Comparison of ENCODE assay signal across 22 mouse cellular contexts in the genomic region with DNA sequence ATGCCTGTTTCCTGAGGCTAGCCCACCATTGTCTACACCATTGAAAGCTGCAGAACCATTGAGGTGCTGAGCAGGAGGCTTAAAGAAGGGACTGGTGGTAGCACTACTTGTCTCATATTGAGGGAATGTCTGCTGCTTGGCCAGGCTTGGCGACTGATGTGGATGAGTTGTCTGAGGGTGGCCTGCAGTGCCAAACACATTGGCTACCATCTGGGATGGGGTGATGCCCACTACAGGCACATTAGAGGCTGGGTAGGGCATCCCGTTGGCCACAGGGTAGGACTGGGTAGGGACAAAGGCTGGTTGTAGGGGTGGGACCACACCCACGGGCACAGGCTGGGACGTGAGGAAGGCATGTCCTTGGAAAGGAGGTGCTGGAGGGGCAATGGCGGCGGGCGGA. TPM values are rescaled to one million over a fixed set of nuclear protein-coding genes. Genes with fewer than 3 reads are reported as not detected.
DNase-seq lines count a peak whose midpoint lies in the region; ATAC-seq and TF ChIP-seq lines count a peak whose summit lies in the region.
"Had no signal": no experiment of that assay in that cellular context is flagged by ENCODE, and none has a peak within 500 bp of the region (broad histone marks: within the 10 kb centered on the region; RNA-seq: fewer than 3 reads in every experiment).

No protein-coding gene starts in this region.

- H3K4me2 ChIP-seq in kidney, postnatal 0 days (ENCODE audit: low read length): no peak overlapping the region
- H3K4me2 ChIP-seq in midbrain, embryonic 11.5 days: no peak overlapping the region
- H3K4me2 ChIP-seq in midbrain, embryonic 13.5 days (replicated peaks): no peak overlapping the region
- H3K4me2 ChIP-seq: forebrain, embryonic 13.5 days; heart, embryonic 11.5 days; hindbrain, embryonic 13.5 days had no signal

- no peak overlapping the region for H3K4me3 ChIP-seq in kidney, postnatal 0 days (replicated peaks; ENCODE audit: low read depth, low read length)
- no peak overlapping the region for H3K4me3 ChIP-seq in midbrain, embryonic 11.5 days (ENCODE audit: low read depth, low read length)
- H3K4me3 ChIP-seq in midbrain, embryonic 13.5 days (replicated peaks): no peak overlapping the region
- H3K4me3 ChIP-seq: forebrain, embryonic 10.5 days; forebrain, embryonic 13.5 days; hindbrain, embryonic 10.5 days; hindbrain, embryonic 13.5 days had no signal

- H3K27ac ChIP-seq in kidney, postnatal 0 days: peak overlapping the region; percentile 54; the same call in 1 of the 2 replicates
- H3K27ac ChIP-seq in midbrain, embryonic 11.5 days (ENCODE audit: low read depth, low read length): no peak overlapping the region
- no peak overlapping the region for H3K27ac ChIP-seq in midbrain, embryonic 13.5 days
- H3K27ac ChIP-seq: forebrain, embryonic 10.5 days; forebrain, embryonic 13.5 days; hindbrain, embryonic 10.5 days; hindbrain, embryonic 13.5 days had no signal

- no peak overlapping the region for H3K9ac ChIP-seq in kidney, postnatal 0 days (ENCODE audit: low read depth, low read length)
- no peak overlapping the region for H3K9ac ChIP-seq in midbrain, embryonic 11.5 days (ENCODE audit: low read length)
- no peak overlapping the region for H3K9ac ChIP-seq in midbrain, embryonic 13.5 days (replicated peaks)
- H3K9ac ChIP-seq: forebrain, embryonic 13.5 days; hindbrain, embryonic 13.5 days had no signal

- intact Hi-C loops in heart, postnatal 36 days (cut with DNase I): no loop called here
- intact Hi-C loops in left cerebral cortex, postnatal 36 days (cut with DNase I): no loop called here

- H3K9me3 ChIP-seq in kidney, postnatal 0 days (replicated peaks; ENCODE audit: low read length): no peaks in the 10 kb centered on the region
- H3K9me3 ChIP-seq in midbrain, embryonic 11.5 days (ENCODE audit: control insufficient read depth, low read length): no peaks in the 10 kb centered on the region
- no peaks in the 10 kb centered on the region for H3K9me3 ChIP-seq in midbrain, embryonic 13.5 days
- H3K9me3 ChIP-seq: forebrain, embryonic 10.5 days; forebrain, embryonic 13.5 days; hindbrain, embryonic 10.5 days; hindbrain, embryonic 13.5 days had no signal

- H3K36me3 ChIP-seq in kidney, postnatal 0 days (ENCODE audit: insufficient read depth, low read length): peaks cover 12% of the 10 kb centered on the region
- peaks cover 2% of the 10 kb centered on the region; the same call in 1 of the 2 replicates for H3K36me3 ChIP-seq in midbrain, embryonic 11.5 days (ENCODE audit: control insufficient read depth, insufficient read depth, low read length)
- peaks cover 57% of the 10 kb centered on the region for H3K36me3 ChIP-seq in midbrain, embryonic 13.5 days

- WGBS in kidney, postnatal 0 days: 91% methylated on average over 7 of the region's 7 CpGs
- WGBS in midbrain, embryonic 11.5 days: 89% methylated on average over 7 of the region's 7 CpGs
- WGBS in midbrain, embryonic 13.5 days: 98% methylated on average over 7 of the region's 7 CpGs

- TF ChIP-seq CTCF in kidney, postnatal 0 days (IDR thresholded peaks at IDR 0.05; ENCODE audit: low read depth): no peak

- ATAC-seq in kidney, postnatal 0 days (replicated peaks; ENCODE audit: low FRiP score, low read depth): no peak
- no peak for ATAC-seq in midbrain, embryonic 11.5 days (ENCODE audit: low FRiP score)
- ATAC-seq in midbrain, embryonic 13.5 days: no peak
- ATAC-seq: CD4-positive, CD25-positive, alpha-beta regulatory T cell, adult 4 months; forebrain, embryonic 13.5 days; forebrain, embryonic 16.5 days; hindbrain, embryonic 16.5 days had no signal

- no peaks in the 10 kb centered on the region for H3K27me3 ChIP-seq in kidney, postnatal 0 days (ENCODE audit: insufficient read depth, low read length)
- H3K27me3 ChIP-seq in midbrain, embryonic 11.5 days (ENCODE audit: control insufficient read depth, insufficient read depth, low read length): no peaks in the 10 kb centered on the region
- H3K27me3 ChIP-seq in midbrain, embryonic 13.5 days: no peaks in the 10 kb centered on the region
- H3K27me3 ChIP-seq: forebrain, embryonic 13.5 days; hindbrain, embryonic 13.5 days had no signal

- H3K4me1 ChIP-seq in kidney, postnatal 0 days (replicated peaks; ENCODE audit: insufficient read depth, low read length): peaks cover 3% of the 10 kb centered on the region; the same call in 1 of the 2 replicates
- no peaks in the 10 kb centered on the region for H3K4me1 ChIP-seq in midbrain, embryonic 11.5 days (ENCODE audit: control insufficient read depth, insufficient read depth, low read length)
- no peaks in the 10 kb centered on the region for H3K4me1 ChIP-seq in midbrain, embryonic 13.5 days (replicated peaks)
- H3K4me1 ChIP-seq: forebrain, embryonic 10.5 days; forebrain, embryonic 13.5 days; hindbrain, embryonic 10.5 days; hindbrain, embryonic 13.5 days had no signal

- DNase-seq in heart, adult 11 months: peak; percentile 91
- no peak for DNase-seq in heart, postnatal 36 days
- DNase-seq in kidney, postnatal 0 days (ENCODE audit: low spot score): no peak
- DNase-seq in kidney, postnatal 4 days: no peak
- peak; percentile 51 for DNase-seq in midbrain, embryonic 11.5 days (ENCODE audit: low spot score, missing footprints)
- no peak for DNase-seq in left cerebral cortex, postnatal 36 days (ENCODE audit: low spot score in 2 of 2)
- DNase-seq: cerebellum, adult 11 months; cerebellum, adult 2 months; cerebellum, adult 9-11 months; gastrocnemius, postnatal 10 days; gastrocnemius, postnatal 36 days had no signal

RNA-seq across cellular contexts. Expression of gene Papln, which starts 32.2 kb away (rescaled TPM):
- 10 to 100 TPM; 10.2 to 11.4 TPM for total RNA-seq in heart, postnatal 36 days (2021)
- 3.6 and 3.7 TPM in 2 replicates for polyA plus RNA-seq in kidney, postnatal 0 days (2015; fragmentation: Nextera tagmentation; extraction: Ambion mirVana)
- 0.04 TPM in 1 of 2 replicates, not detected in the other for polyA plus RNA-seq in midbrain, embryonic 11.5 days (2014; fragmentation: Nextera tagmentation; extraction: Ambion mirVana)
- 0.08 and 0.11 TPM in 2 replicates for polyA plus RNA-seq in midbrain, embryonic 13.5 days (2015; fragmentation: Nextera tagmentation; extraction: Ambion mirVana)
- total RNA-seq in left cerebral cortex, postnatal 36 days (2021): 10 to 100 TPM in 1 of 2 experiments, 1 to 10 TPM in 1; 7.4 to 11.5 TPM
- total RNA-seq: granulocyte monocyte progenitor cell, adult 5-6 weeks had no signal
- polyA plus RNA-seq: C2C12; CD4-positive, CD25-positive, alpha-beta regulatory T cell, adult 4 months had no signal

Comparison
In these comparisons a context has a peak if more than half of its experiments do, and no peak if none do; other contexts are left out.
1. DNase-seq: peak in heart, adult 11 months (single experiment) and midbrain, embryonic 11.5 days (single experiment); none in heart, postnatal 36 days (0 of 2), kidney, postnatal 0 days (single experiment), kidney, postnatal 4 days (0 of 2) and left cerebral cortex, postnatal 36 days (0 of 2).